Mouse (Mus musculus) heart, embryonic 14.5 days (tissue): ENCODE measurements around the gene Vasp. TPM values are rescaled to one million over a fixed set of nuclear protein-coding genes. Genes with fewer than 3 reads are reported as not detected.
A peak's percentile ranks its signal among the peaks of the same experiment; 100 is the strongest.
"Not testable (repeated sequence)": the region's sequence is repeated elsewhere in the genome, so short reads cannot be mapped to it uniquely, and the experiment has no call there.

Experiments
- ATAC-seq: fragments of 200-750 bp; cut with Nextera tagmentation; 2 replicates; pipeline ENCODE4 v1.8.0; 2017; ENCODE audit warnings: low read depth, moderate TSS enrichment; ENCODE audit not compliant: insufficient number of reproducible peaks, insufficient read depth, low FRiP score
- H3K27ac ChIP-seq, 2 experiments: fragments of 200-500 bp in 1 of 2; fragments of 300-500 bp in 1 of 2; sonication (generic) in 1 of 2; replicated peaks in 1 of 2; 2 replicates each; pipeline ENCODE4 v1.5.1; 2012 to 2014; ENCODE audit warnings: low read depth in 2 of 2, low read length in 2 of 2, control low read depth in 1 of 2, mild to moderate bottlenecking in 1 of 2, mixed read lengths in 1 of 2; ENCODE audit not compliant: control insufficient read depth in 1 of 2, insufficient read depth in 1 of 2
- H3K27me3 ChIP-seq: fragments of 300-500 bp; sonication (generic); 2 replicates; pipeline ENCODE4 v1.6.1; 2014; ENCODE audit warnings: mild to moderate bottlenecking, low read length, control low read depth; ENCODE audit not compliant: control insufficient read depth, insufficient read depth
- H3K36me3 ChIP-seq: fragments of 300-500 bp; sonication (generic); 2 replicates; pipeline ENCODE4 v1.6.1; 2014; ENCODE audit warnings: mild to moderate bottlenecking, control low read depth, low read length, mixed read lengths; ENCODE audit not compliant: control insufficient read depth, insufficient read depth
- H3K4me1 ChIP-seq, 2 experiments: fragments of 200-500 bp in 1 of 2; fragments of 300-500 bp in 1 of 2; sonication (generic) in 1 of 2; 2 replicates each; pipeline ENCODE4 v1.6.1; 2012 to 2014; ENCODE audit warnings: low read length in 2 of 2, control low read depth in 1 of 2, mixed read lengths in 1 of 2; ENCODE audit not compliant: control insufficient read depth in 2 of 2, insufficient read depth in 2 of 2
- H3K4me2 ChIP-seq: fragments of 300-500 bp; sonication (generic); 2 replicates; pipeline ENCODE4 v1.6.1; 2014; ENCODE audit warnings: mild to moderate bottlenecking, low read length
- H3K4me3 ChIP-seq, 2 experiments: fragments of 200-500 bp in 1 of 2; fragments of 300-500 bp in 1 of 2; sonication (generic) in 1 of 2; 2 replicates each; pipeline ENCODE4 v1.5.1; 2012 to 2014; ENCODE audit warnings: low read length in 2 of 2, mild to moderate bottlenecking in 2 of 2, control low read depth in 1 of 2, low read depth in 1 of 2, moderate library complexity in 1 of 2; ENCODE audit not compliant: control insufficient read depth in 1 of 2, insufficient read depth in 1 of 2
- H3K9ac ChIP-seq: fragments of 300-500 bp; sonication (generic); 2 replicates; pipeline ENCODE4 v1.6.1; 2014; ENCODE audit warnings: mild to moderate bottlenecking, low read length
- H3K9me3 ChIP-seq: fragments of 300-500 bp; sonication (generic); 2 replicates; pipeline ENCODE4 v1.6.1; 2016; ENCODE audit warnings: low read length, control low read depth; ENCODE audit not compliant: control insufficient read depth
- WGBS: fragments of 180-500 bp; shearing (Covaris S2); extraction: QIAGEN DNeasy Blood & Tissue Kit; methylation state at CpG from one replicate; pipeline ENCODE4 v1.1.7; 2014; 5-methylcytosine and 5-hydroxymethylcytosine counted together
- polyA plus RNA-seq: library from polyadenylated mRNA; unstranded; fragments of >200 nt; fragmentation: Nextera tagmentation; extraction: Ambion mirVana; gene quantifications from 2 replicates; pipeline ENCODE4 v1.2.1, GENCODE M21; 2014

Gene Vasp
- polyA plus RNA-seq, 1 experiment from 2014 or later, result 66.1 TPM

GRCm38 (mm10) chr7:19295503-19296185 is 24.0 kb upstream of the Vasp start:
- peak overlapping the region; percentile 56; the same call in 1 of the 2 replicates for H3K9ac ChIP-seq
- 13% methylated on average over 21 of the region's 22 CpGs for WGBS

GRCm38 (mm10) chr7:19290969-19291596 is 19.5 kb upstream of the Vasp start:
- peak overlapping the region; percentile 49 to 54 for H3K4me3 ChIP-seq
- H3K9ac ChIP-seq, result peak overlapping the region; percentile 64
- H3K27me3 ChIP-seq, result no peaks in the 10 kb centered on the region
- H3K4me2 ChIP-seq, result peak overlapping the region; percentile 70
- H3K9me3 ChIP-seq, result no peaks in the 10 kb centered on the region
- WGBS, result 0% methylated on average over 20 of the region's 20 CpGs
- H3K27ac ChIP-seq, result peak overlapping the region; percentile 39 to 55
- H3K36me3 ChIP-seq, result no peaks in the 10 kb centered on the region
- peaks cover 6 to 7% of the 10 kb centered on the region in 2 experiments; a peak in 3 of 4 replicates for H3K4me1 ChIP-seq
- peak; percentile 59 for ATAC-seq

More at GRCm38 (mm10) chr7:19295503-19296185, 24.0 kb upstream of the Vasp start:
- H3K4me1 ChIP-seq, result peaks cover 6% of the 10 kb centered on the region in 2 experiments; a peak in 3 of 4 replicates
- no peaks in the 10 kb centered on the region for H3K9me3 ChIP-seq
- H3K27ac ChIP-seq, result no peak overlapping the region
- H3K27me3 ChIP-seq, result no peaks in the 10 kb centered on the region
- H3K36me3 ChIP-seq, result no peaks in the 10 kb centered on the region
- ATAC-seq, result peak; percentile 46; the same call in 1 of the 2 replicates
- H3K4me2 ChIP-seq, result peak overlapping the region; percentile 63
- peak overlapping the region; percentile 31 to 33 for H3K4me3 ChIP-seq

GRCm38 (mm10) chr7:19284763-19285162 is 13.1 kb upstream of the Vasp start:
- no peak overlapping the region for H3K4me3 ChIP-seq
- 23% methylated on average over 4 of the region's 4 CpGs for WGBS
- ATAC-seq, result no peak
- no peak overlapping the region for H3K27ac ChIP-seq
- H3K4me1 ChIP-seq, result peaks cover 2 to 7% of the 10 kb centered on the region in 2 experiments; a peak in 1 of 4 replicates
- no peaks in the 10 kb centered on the region for H3K9me3 ChIP-seq
- H3K27me3 ChIP-seq, result peaks cover 31% of the 10 kb centered on the region
- no peaks in the 10 kb centered on the region for H3K36me3 ChIP-seq
- no peak overlapping the region for H3K9ac ChIP-seq
- no peak overlapping the region for H3K4me2 ChIP-seq

- H3K9me3 ChIP-seq, result no peaks in the 10 kb centered on the region
- H3K36me3 ChIP-seq, result no peaks in the 10 kb centered on the region
- H3K4me3 ChIP-seq, result no peak overlapping the region
- ATAC-seq, result no peak
- 38% methylated on average over 14 of the region's 14 CpGs for WGBS
- H3K27me3 ChIP-seq, result peaks cover 44% of the 10 kb centered on the region
- no peak overlapping the region for H3K9ac ChIP-seq
- peak overlapping the region; percentile 95 for H3K4me2 ChIP-seq
- peaks cover 4 to 12% of the 10 kb centered on the region in 2 experiments; a peak in 3 of 4 replicates for H3K4me1 ChIP-seq
- H3K27ac ChIP-seq, result no peak overlapping the region
Measured at GRCm38 (mm10) chr7:19283406-19283804, 11.8 kb upstream of the Vasp start.

- Histone ChIP-seq H3K4me3 (peak overlapping the region; percentile 46 to 49), H3K36me3 (no peaks in the 10 kb centered on the region), H3K27ac (no peak overlapping the region), H3K4me2 (peak overlapping the region; percentile 95), H3K4me1 (peaks cover 4 to 12% of the 10 kb centered on the region in 2 experiments; a peak in 3 of 4 replicates), H3K27me3 (peaks cover 50% of the 10 kb centered on the region), H3K9ac (peak overlapping the region; percentile 34; the same call in 1 of the 2 replicates), H3K9me3 (no peaks in the 10 kb centered on the region)
- 1% methylated on average over 34 of the region's 35 CpGs for WGBS
- ATAC-seq, result peak; percentile 59; the same call in 1 of the 2 replicates
Measured at GRCm38 (mm10) chr7:19282791-19283405, 11.3 kb upstream of the Vasp start.

- peak; percentile 48 for ATAC-seq
- Histone ChIP-seq H3K4me3 (peak within 1 kb of the TSS; percentile 46 to 49), H3K4me2 (peak within 1 kb of the TSS; percentile 95), H3K9ac (peak within 1 kb of the TSS; percentile 34; the same call in 1 of the 2 replicates), H3K36me3 (no peaks in the 10 kb centered on the region), H3K27ac (no peak within 1 kb of the TSS), H3K27me3 (peaks cover 55% of the 10 kb centered on the region), H3K4me1 (peaks cover 4 to 12% of the 10 kb centered on the region in 2 experiments; a peak in 3 of 4 replicates), H3K9me3 (no peaks in the 10 kb centered on the region)
- under 1% methylated on average over 37 of the region's 37 CpGs for WGBS
Measured at GRCm38 (mm10) chr7:19282385-19282784, 10.8 kb upstream of the Vasp start, which contains the start of gene Rtn2. Gene Rtn2 (plus strand): TSS chr7:19282624.

- H3K9me3 ChIP-seq, H3K27ac ChIP-seq, H3K9ac ChIP-seq, ATAC-seq, H3K36me3 ChIP-seq: not testable (repeated sequence)
- peak overlapping the region in 1 of 2 experiments; percentile 46; a peak in 1 of 4 replicates for H3K4me3 ChIP-seq
- peaks cover 55% of the 10 kb centered on the region for H3K27me3 ChIP-seq
- H3K4me2 ChIP-seq, result peak overlapping the region; percentile 95
- peaks cover 4 to 12% of the 10 kb centered on the region in 2 experiments; a peak in 3 of 4 replicates for H3K4me1 ChIP-seq
- WGBS, result 35% methylated on average over 6 of the region's 6 CpGs
Measured at GRCm38 (mm10) chr7:19281680-19282304, 10.2 kb upstream of the Vasp start.
